Mouse (Mus musculus): ENCODE results near the gene Def8. TPM values are rescaled to one million over a fixed set of nuclear protein-coding genes. Genes with fewer than 3 reads are reported as not detected.
"Not testable (repeated sequence)": the region's sequence is repeated elsewhere in the genome, so short reads cannot be mapped to it uniquely, and the experiment has no call there.

Gene Def8
- total and polyA plus RNA-seq, 2 experiments: 20.6 to 33.5 TPM

DNA sequence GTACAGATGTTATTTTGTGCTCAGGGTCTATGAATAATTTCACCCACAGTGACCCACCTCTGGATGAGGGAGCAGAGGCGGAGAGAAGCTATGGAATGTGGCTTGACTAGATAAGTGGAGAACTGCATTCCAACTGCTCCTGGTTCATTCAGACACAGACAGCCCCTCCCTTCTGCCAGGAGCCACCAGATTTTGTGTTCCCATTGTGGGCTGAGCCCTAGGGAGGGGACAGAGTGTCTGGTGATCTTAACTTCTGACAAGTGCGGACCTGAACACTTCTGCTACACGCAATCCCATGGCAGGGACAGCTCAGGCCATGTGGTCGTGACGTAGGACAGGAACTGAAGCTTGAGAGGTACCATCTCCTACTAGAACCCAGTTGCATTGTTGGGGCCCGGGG, 23.5 kb downstream of the Def8 start:
- H3K36me3 ChIP-seq (ENCODE audit: control insufficient read depth, insufficient read depth, low read length): no peaks in the 10 kb centered on the region; the same call in 1 of the 2 replicates
- H3K79me2 ChIP-seq (ENCODE audit: control insufficient read depth, insufficient read depth, low read length): peaks cover 3% of the 10 kb centered on the region; the same call in 1 of the 2 replicates
- H3K4me3 ChIP-seq (ENCODE audit: insufficient read depth, low read depth, low read length): no peak overlapping the region
- H3K9ac ChIP-seq (ENCODE audit: low read depth, low read length): no peak overlapping the region
- no peak overlapping the region for H3K27ac ChIP-seq (replicated peaks; ENCODE audit: insufficient read depth, low read depth, low read length)
- DNase-seq (ENCODE audit: extremely low read depth, low read depth, low spot score): no peak
- no peak for TF ChIP-seq POLR2A (IDR thresholded peaks at IDR 0.05; ENCODE audit: extremely low read depth, insufficient read depth, low read length)
- TF ChIP-seq CTCF (IDR thresholded peaks at IDR 0.05; ENCODE audit: low read depth, low read length): no peak
- H3K4me1 ChIP-seq (ENCODE audit: control insufficient read depth, insufficient read depth, low read length): peaks cover 7% of the 10 kb centered on the region
- no peaks in the 10 kb centered on the region for H3K27me3 ChIP-seq (ENCODE audit: control insufficient read depth, insufficient read depth, low read length)
- WGBS: 92% methylated on average over 6 of the region's 6 CpGs

DNA sequence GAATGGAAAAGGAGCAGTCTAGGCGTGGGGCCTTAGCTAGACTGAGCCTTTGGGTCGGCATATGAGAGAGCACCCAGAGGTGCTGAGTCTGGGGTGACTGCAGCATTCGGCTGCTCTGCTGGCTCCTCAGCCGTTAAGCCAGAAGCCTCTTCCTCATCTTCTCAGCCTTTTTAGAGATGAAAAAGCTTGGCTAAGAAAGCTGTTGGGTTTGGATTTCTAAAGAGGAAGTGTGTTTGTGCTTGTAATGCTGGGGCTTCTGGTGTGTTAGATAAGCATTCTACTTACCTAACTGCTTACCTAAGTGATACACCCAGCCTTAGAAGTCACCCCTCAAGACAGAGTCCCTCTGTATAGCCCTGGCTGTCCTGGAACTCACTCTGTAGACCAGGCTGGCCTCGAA, 27.5 kb downstream of the Def8 start:
- Histone ChIP-seq H3K79me2 (ENCODE audit: control insufficient read depth, insufficient read depth, low read length) (peaks cover 3% of the 10 kb centered on the region; the same call in 1 of the 2 replicates), H3K27ac (replicated peaks; ENCODE audit: insufficient read depth, low read depth, low read length) (no peak overlapping the region), H3K4me1 (ENCODE audit: control insufficient read depth, insufficient read depth, low read length) (no peaks in the 10 kb centered on the region), H3K36me3 (ENCODE audit: control insufficient read depth, insufficient read depth, low read length) (peaks cover 15% of the 10 kb centered on the region), H3K9ac (ENCODE audit: low read depth, low read length) (no peak overlapping the region), H3K27me3 (ENCODE audit: control insufficient read depth, insufficient read depth, low read length) (no peaks in the 10 kb centered on the region), H3K4me3 (ENCODE audit: insufficient read depth, low read depth, low read length) (no peak overlapping the region)
- no peak for DNase-seq (ENCODE audit: extremely low read depth, low read depth, low spot score)
- 93% methylated on average over 5 of the region's 5 CpGs for WGBS
- TF ChIP-seq POLR2A (IDR thresholded peaks at IDR 0.05; ENCODE audit: extremely low read depth, insufficient read depth, low read length) (no peak), CTCF (IDR thresholded peaks at IDR 0.05; ENCODE audit: low read depth, low read length) (no peak)

DNA sequence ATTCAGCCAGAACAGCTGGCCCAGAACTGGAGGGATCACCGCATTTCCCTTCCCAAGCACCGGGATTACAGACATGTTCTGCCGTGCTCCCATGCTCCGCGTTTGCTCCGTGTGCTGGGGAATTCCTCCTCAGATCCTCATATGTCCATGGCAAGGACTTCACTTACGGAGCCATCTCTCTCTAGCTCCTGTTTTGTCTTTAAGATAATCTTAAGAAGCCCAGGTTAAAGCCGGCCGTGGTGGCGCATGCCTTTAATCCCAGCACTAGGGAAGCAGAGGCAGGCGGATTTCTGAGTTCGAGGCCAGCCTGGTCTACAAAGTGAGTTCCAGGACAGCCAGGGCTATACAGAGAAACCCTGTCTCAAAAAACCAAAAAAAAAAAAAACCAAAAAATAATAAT, 28.4 kb downstream of the Def8 start:
- DNase-seq (ENCODE audit: extremely low read depth, low read depth, low spot score); H3K4me3 ChIP-seq (ENCODE audit: insufficient read depth, low read depth, low read length); H3K27me3 ChIP-seq (ENCODE audit: control insufficient read depth, insufficient read depth, low read length); H3K9ac ChIP-seq (ENCODE audit: low read depth, low read length); H3K27ac ChIP-seq (replicated peaks; ENCODE audit: insufficient read depth, low read depth, low read length); H3K79me2 ChIP-seq (ENCODE audit: control insufficient read depth, insufficient read depth, low read length); H3K4me1 ChIP-seq (ENCODE audit: control insufficient read depth, insufficient read depth, low read length): not testable (repeated sequence)
- peaks cover 15% of the 10 kb centered on the region for H3K36me3 ChIP-seq (ENCODE audit: control insufficient read depth, insufficient read depth, low read length)
- 96% methylated on average over 12 of the region's 12 CpGs for WGBS

DNA sequence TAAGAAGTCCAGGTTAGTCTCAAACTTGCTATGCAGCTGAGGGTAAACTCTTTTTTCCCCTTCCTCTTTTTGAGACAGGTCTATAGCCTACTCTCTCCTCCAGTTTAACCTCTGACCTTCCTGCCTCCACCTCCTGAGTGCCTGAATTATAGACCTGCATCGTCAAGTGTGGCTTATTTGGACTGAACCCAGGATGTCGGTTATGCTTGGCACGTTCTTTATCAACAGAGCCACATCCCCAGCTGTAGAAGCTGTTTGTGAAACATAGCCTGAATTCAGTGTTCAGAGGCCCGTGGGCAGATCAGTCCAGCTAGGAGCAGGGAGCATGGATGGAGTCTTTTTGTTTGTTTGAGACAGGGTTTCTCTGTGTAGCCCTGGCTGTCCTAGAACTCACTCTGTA, 28.8 kb downstream of the Def8 start:
- Histone ChIP-seq H3K27ac (replicated peaks; ENCODE audit: insufficient read depth, low read depth, low read length) (no peak overlapping the region), H3K9ac (ENCODE audit: low read depth, low read length) (no peak overlapping the region), H3K79me2 (ENCODE audit: control insufficient read depth, insufficient read depth, low read length) (no peaks in the 10 kb centered on the region), H3K4me1 (ENCODE audit: control insufficient read depth, insufficient read depth, low read length) (no peaks in the 10 kb centered on the region), H3K27me3 (ENCODE audit: control insufficient read depth, insufficient read depth, low read length) (no peaks in the 10 kb centered on the region), H3K36me3 (ENCODE audit: control insufficient read depth, insufficient read depth, low read length) (peaks cover 15% of the 10 kb centered on the region), H3K4me3 (ENCODE audit: insufficient read depth, low read depth, low read length) (no peak overlapping the region)
- 59% methylated on average over 4 of the region's 4 CpGs for WGBS
- no peak for TF ChIP-seq CTCF (IDR thresholded peaks at IDR 0.05; ENCODE audit: low read depth, low read length)
- TF ChIP-seq POLR2A (IDR thresholded peaks at IDR 0.05; ENCODE audit: extremely low read depth, insufficient read depth, low read length): no peak
- no peak for DNase-seq (ENCODE audit: extremely low read depth, low read depth, low spot score)

DNA sequence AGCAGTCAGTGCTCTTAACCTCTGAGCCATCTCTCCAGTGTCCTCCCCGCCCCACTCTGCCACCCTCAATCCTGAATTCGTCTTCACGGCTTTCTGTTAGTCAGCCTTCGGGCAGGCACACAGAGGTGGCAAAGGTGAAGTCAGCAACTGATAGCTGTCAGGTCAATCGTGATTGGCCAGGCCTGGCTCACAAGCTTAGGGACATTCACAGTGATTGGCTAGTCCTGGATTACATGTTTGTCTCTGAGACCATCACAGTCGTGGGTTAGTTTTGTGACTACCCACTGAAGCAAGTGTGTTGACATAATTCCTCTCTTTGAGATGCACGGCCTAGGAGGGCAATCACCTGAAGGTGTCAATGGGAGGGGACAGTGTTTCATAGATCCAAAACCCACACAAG, 30.0 kb downstream of the Def8 start:
- WGBS: 83% methylated on average over 7 of the region's 7 CpGs
- Histone ChIP-seq H3K27ac (replicated peaks; ENCODE audit: insufficient read depth, low read depth, low read length) (no peak overlapping the region), H3K4me3 (ENCODE audit: insufficient read depth, low read depth, low read length) (no peak overlapping the region), H3K9ac (ENCODE audit: low read depth, low read length) (no peak overlapping the region), H3K27me3 (ENCODE audit: control insufficient read depth, insufficient read depth, low read length) (no peaks in the 10 kb centered on the region), H3K79me2 (ENCODE audit: control insufficient read depth, insufficient read depth, low read length) (no peaks in the 10 kb centered on the region), H3K4me1 (ENCODE audit: control insufficient read depth, insufficient read depth, low read length) (no peaks in the 10 kb centered on the region), H3K36me3 (ENCODE audit: control insufficient read depth, insufficient read depth, low read length) (peaks cover 23% of the 10 kb centered on the region)
- TF ChIP-seq POLR2A (IDR thresholded peaks at IDR 0.05; ENCODE audit: extremely low read depth, insufficient read depth, low read length): no peak
- TF ChIP-seq CTCF (IDR thresholded peaks at IDR 0.05; ENCODE audit: low read depth, low read length): no peak
- DNase-seq (ENCODE audit: extremely low read depth, low read depth, low spot score): no peak

DNA sequence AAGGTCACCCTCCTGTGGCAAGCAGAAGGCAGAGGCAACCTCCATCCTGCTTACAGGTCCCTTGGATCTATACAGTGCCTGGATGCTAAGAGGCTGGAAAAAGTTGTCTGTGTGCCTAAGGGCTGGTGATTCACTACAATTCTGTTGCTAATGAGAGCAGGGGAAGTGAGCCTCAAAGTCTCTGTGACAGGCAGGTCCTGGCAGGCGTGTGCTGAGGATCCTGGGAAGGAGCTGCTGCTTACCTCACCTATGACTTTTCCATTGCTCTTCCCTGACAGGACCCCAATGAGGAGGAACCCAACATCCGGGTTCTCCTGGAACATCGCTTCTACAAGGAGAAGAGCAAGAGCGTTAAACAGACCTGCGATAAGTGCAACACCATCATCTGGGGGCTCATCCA, 30.6 kb downstream of the Def8 start:
- Histone ChIP-seq H3K4me3 (ENCODE audit: insufficient read depth, low read depth, low read length) (no peak overlapping the region), H3K27ac (replicated peaks; ENCODE audit: insufficient read depth, low read depth, low read length) (no peak overlapping the region), H3K9ac (ENCODE audit: low read depth, low read length) (no peak overlapping the region), H3K36me3 (ENCODE audit: control insufficient read depth, insufficient read depth, low read length) (peaks cover 29% of the 10 kb centered on the region), H3K79me2 (ENCODE audit: control insufficient read depth, insufficient read depth, low read length) (no peaks in the 10 kb centered on the region), H3K27me3 (ENCODE audit: control insufficient read depth, insufficient read depth, low read length) (no peaks in the 10 kb centered on the region), H3K4me1 (ENCODE audit: control insufficient read depth, insufficient read depth, low read length) (no peaks in the 10 kb centered on the region)
- 91% methylated on average over 5 of the region's 5 CpGs for WGBS
- DNase-seq (ENCODE audit: extremely low read depth, low read depth, low spot score): no peak
- TF ChIP-seq POLR2A (IDR thresholded peaks at IDR 0.05; ENCODE audit: extremely low read depth, insufficient read depth, low read length) (no peak), CTCF (IDR thresholded peaks at IDR 0.05; ENCODE audit: low read depth, low read length) (no peak)

Measured in liver, adult 2 months (tissue).